Mouse (Mus musculus): ENCODE measurements around the gene 0610037L13Rik. TPM values are rescaled to one million over a fixed set of nuclear protein-coding genes. Genes with fewer than 3 reads are reported as not detected.

0610037L13Rik gene
- polyA plus RNA-seq, 1 experiment from 2014 or later = 135 TPM

GRCm38 (mm10) chr4:107937338-107937737 is 47.7 kb downstream of the 0610037L13Rik start:
- Histone ChIP-seq H3K36me3 (replicated peaks; ENCODE audit: control insufficient read depth, insufficient read depth, low read depth, low read length) (no peaks in the 10 kb centered on the region), H3K4me1 (ENCODE audit: control insufficient read depth, insufficient read depth, low read length) (no peaks in the 10 kb centered on the region), H3K9ac (replicated peaks; ENCODE audit: low read length) (no peak overlapping the region), H3K27me3 (ENCODE audit: control insufficient read depth, insufficient read depth, low read length) (no peaks in the 10 kb centered on the region), H3K27ac (replicated peaks; ENCODE audit: low read depth, low read length) (no peak overlapping the region), H3K4me3 (ENCODE audit: low read depth, low read length) (no peak overlapping the region), H3K9me3 (replicated peaks; ENCODE audit: control insufficient read depth, low read length) (no peaks in the 10 kb centered on the region), H3K4me2 (ENCODE audit: low read depth, low read length) (no peak overlapping the region)
- WGBS = 27% methylated on average over 6 of the region's 6 CpGs
- ATAC-seq (replicated peaks; ENCODE audit: insufficient number of reproducible peaks, low FRiP score, low TSS enrichment, low read depth) = no peak
- DNase-seq (ENCODE audit: low spot score) = peak; percentile 74

GRCm38 (mm10) chr4:107938124-107938523 is 48.5 kb downstream of the 0610037L13Rik start:
- ATAC-seq (replicated peaks; ENCODE audit: insufficient number of reproducible peaks, low FRiP score, low TSS enrichment, low read depth) (no peak), DNase-seq (ENCODE audit: low spot score) (no peak)
- Histone ChIP-seq H3K4me1 (ENCODE audit: control insufficient read depth, insufficient read depth, low read length) (no peaks in the 10 kb centered on the region), H3K9me3 (replicated peaks; ENCODE audit: control insufficient read depth, low read length) (no peaks in the 10 kb centered on the region), H3K4me3 (ENCODE audit: low read depth, low read length) (no peak overlapping the region), H3K27ac (replicated peaks; ENCODE audit: low read depth, low read length) (no peak overlapping the region), H3K9ac (replicated peaks; ENCODE audit: low read length) (no peak overlapping the region), H3K36me3 (replicated peaks; ENCODE audit: control insufficient read depth, insufficient read depth, low read depth, low read length) (no peaks in the 10 kb centered on the region), H3K27me3 (ENCODE audit: control insufficient read depth, insufficient read depth, low read length) (no peaks in the 10 kb centered on the region), H3K4me2 (ENCODE audit: low read depth, low read length) (no peak overlapping the region)
- 83% methylated on average over 2 of the region's 2 CpGs for WGBS

GRCm38 (mm10) chr4:107942741-107943140 is 53.1 kb downstream of the 0610037L13Rik start:
- Histone ChIP-seq H3K4me1 (ENCODE audit: control insufficient read depth, insufficient read depth, low read length) (no peaks in the 10 kb centered on the region), H3K4me3 (ENCODE audit: low read depth, low read length) (no peak overlapping the region), H3K27ac (replicated peaks; ENCODE audit: low read depth, low read length) (no peak overlapping the region), H3K4me2 (ENCODE audit: low read depth, low read length) (no peak overlapping the region), H3K36me3 (replicated peaks; ENCODE audit: control insufficient read depth, insufficient read depth, low read depth, low read length) (no peaks in the 10 kb centered on the region), H3K27me3 (ENCODE audit: control insufficient read depth, insufficient read depth, low read length) (no peaks in the 10 kb centered on the region), H3K9me3 (replicated peaks; ENCODE audit: control insufficient read depth, low read length) (no peaks in the 10 kb centered on the region), H3K9ac (replicated peaks; ENCODE audit: low read length) (no peak overlapping the region)
- ATAC-seq (replicated peaks; ENCODE audit: insufficient number of reproducible peaks, low FRiP score, low TSS enrichment, low read depth) (no peak), DNase-seq (ENCODE audit: low spot score) (no peak)
- 92% methylated on average over 7 of the region's 7 CpGs for WGBS

- H3K27me3 ChIP-seq (ENCODE audit: control insufficient read depth, insufficient read depth, low read length) = no peaks in the 10 kb centered on the region
- H3K9me3 ChIP-seq (replicated peaks; ENCODE audit: control insufficient read depth, low read length) = no peaks in the 10 kb centered on the region
- H3K27ac ChIP-seq (replicated peaks; ENCODE audit: low read depth, low read length) = no peak overlapping the region
- 85% methylated on average over 2 of the region's 2 CpGs for WGBS
- no peaks in the 10 kb centered on the region for H3K4me1 ChIP-seq (ENCODE audit: control insufficient read depth, insufficient read depth, low read length)
- no peak overlapping the region for H3K4me3 ChIP-seq (ENCODE audit: low read depth, low read length)
- no peaks in the 10 kb centered on the region for H3K36me3 ChIP-seq (replicated peaks; ENCODE audit: control insufficient read depth, insufficient read depth, low read depth, low read length)
- ATAC-seq (replicated peaks; ENCODE audit: insufficient number of reproducible peaks, low FRiP score, low TSS enrichment, low read depth) = no peak
- H3K9ac ChIP-seq (replicated peaks; ENCODE audit: low read length) = no peak overlapping the region
- DNase-seq (ENCODE audit: low spot score) = no peak
- H3K4me2 ChIP-seq (ENCODE audit: low read depth, low read length) = no peak overlapping the region
Measured at GRCm38 (mm10) chr4:107944141-107944540, 54.5 kb downstream of the 0610037L13Rik start.

Other genes starting within 250 kb of the 0610037L13Rik start
- 2.0 and 2.4 TPM in 2 replicates for gene Dmrtb1, start 205.6 kb upstream of the 0610037L13Rik start, polyA plus RNA-seq (2014; fragmentation: Nextera tagmentation; extraction: Ambion mirVana)
- gene Lrp8, start 87.6 kb upstream of the 0610037L13Rik start, polyA plus RNA-seq (2014; fragmentation: Nextera tagmentation; extraction: Ambion mirVana) = 4.5 and 5.0 TPM in 2 replicates
- gene Magoh, start 10.1 kb upstream of the 0610037L13Rik start, polyA plus RNA-seq (2014; fragmentation: Nextera tagmentation; extraction: Ambion mirVana) = 272 and 292 TPM in 2 replicates
- gene Cpt2, start 33.8 kb downstream of the 0610037L13Rik start, polyA plus RNA-seq (2014; fragmentation: Nextera tagmentation; extraction: Ambion mirVana) = 40.6 and 42.4 TPM in 2 replicates
- 0.11 TPM in 1 of 2 replicates, not detected in the other for gene Slc1a7, start 78.5 kb downstream of the 0610037L13Rik start, polyA plus RNA-seq (2014; fragmentation: Nextera tagmentation; extraction: Ambion mirVana)
- gene Podn, start 206.6 kb downstream of the 0610037L13Rik start, polyA plus RNA-seq (2014; fragmentation: Nextera tagmentation; extraction: Ambion mirVana) = 0.49 and 0.84 TPM in 2 replicates